Mouse (Mus musculus) cerebellum, adult 9-11 months (tissue): ENCODE results near the gene Rpn1.
A peak's percentile ranks its signal among the peaks of the same experiment; 100 is the strongest.

Experiments used
- DNase-seq: peaks from one replicate; pipeline ENCODE4 v3.0.0; 2022

Gene Rpn1

DNA sequence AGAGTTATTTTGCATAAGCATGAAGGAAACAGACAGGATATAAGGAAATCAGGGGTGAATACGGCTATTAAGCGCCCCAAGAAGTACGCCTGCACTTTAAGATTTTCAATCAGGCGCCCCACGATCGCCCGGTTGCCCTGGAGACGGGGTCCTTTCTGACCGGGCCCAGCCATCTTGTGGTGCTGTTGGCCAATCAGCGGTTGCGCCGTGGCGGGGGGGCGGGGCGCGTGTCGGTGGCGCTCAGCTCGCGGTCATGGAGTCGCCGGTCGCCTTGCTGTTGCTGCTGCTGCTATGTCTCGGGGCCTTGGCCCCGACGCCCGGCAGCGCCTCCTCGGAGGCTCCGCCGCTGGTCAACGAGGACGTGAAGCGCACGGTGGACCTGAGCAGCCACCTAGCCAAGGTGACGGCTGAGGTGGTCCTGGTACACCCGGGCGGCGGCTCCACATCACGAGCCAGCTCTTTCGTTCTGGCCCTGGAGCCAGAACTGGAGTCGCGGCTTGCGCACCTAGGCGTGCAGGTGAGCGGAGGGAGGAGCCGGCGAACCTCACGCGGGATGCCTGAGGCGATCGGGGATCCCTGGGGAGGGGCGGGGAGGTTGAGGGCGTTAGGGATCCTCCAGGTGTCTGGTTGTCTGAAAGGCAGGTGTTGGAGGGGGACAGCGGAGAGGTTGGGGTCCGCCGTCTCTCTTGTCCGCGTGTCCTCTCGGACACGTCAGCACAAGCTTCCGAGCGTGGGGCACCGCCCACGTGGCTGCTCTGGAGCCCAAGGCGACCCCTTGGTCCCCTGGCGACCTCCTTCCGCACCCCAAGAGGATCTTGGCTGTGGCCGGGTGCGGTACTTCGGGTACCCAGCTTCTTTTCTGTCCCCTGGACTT lies at the start of gene Rpn1:
Rpn1 (plus strand) TSS at position 205 of the 874 bp plus-strand sequence.
- peak; percentile 94 for DNase-seq

GRCm38 (mm10) chr6:88037471-88038045 lies 46.7 kb upstream of the Rpn1 start:
- no peak for DNase-seq

- DNase-seq: no peak
These were observed 44.9 kb upstream of the Rpn1 start for GRCm38 (mm10) chr6:88039426-88039825.

DNA sequence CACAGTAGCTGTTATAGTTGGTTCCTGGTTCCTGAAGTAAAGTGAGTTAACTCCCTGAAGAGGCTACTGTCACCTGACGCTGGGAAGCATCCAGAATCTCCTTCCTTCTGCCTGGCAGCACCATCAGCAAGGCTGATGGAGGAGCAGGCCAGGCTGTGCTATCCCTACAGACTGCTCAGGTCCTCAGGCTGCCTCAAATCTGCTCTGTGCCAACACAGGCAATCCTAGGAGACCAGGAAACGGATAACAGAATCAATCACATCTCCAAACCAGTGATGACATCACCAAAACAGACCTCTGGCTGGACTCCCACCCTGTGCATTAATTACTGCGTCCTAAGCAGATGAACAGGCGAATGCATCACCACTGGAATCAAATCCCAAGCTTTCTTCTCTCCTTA lies 43.1 kb upstream of the Rpn1 start:
- peak; percentile 38 for DNase-seq

GRCm38 (mm10) chr6:88042336-88042735 lies 41.9 kb upstream of the Rpn1 start:
- DNase-seq: no peak

DNA sequence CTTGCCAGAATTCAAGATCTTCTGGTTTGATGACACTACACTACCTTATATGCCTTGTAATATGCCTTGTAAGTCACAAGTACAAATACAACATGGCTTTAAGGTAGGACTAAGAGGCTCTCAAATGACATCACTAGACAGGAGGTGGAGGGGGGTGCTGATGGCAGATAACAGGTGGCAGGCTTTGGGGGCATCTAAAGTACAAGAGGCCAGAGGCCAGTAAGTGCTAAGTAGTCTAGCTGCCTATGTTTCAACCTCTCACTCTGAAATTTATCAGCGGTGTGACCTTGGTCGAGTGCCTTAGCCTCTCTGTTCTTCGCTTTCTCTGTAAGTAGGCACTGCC lies 40.1 kb upstream of the Rpn1 start:
- no peak for DNase-seq

GRCm38 (mm10) chr6:88044577-88045405 lies 39.5 kb upstream of the Rpn1 start, which contains the start of gene Rab7:
Gene Rab7 (minus strand): TSS chr6:88045270.
- DNase-seq: peak; percentile 96

GRCm38 (mm10) chr6:88045406-88045766 lies 38.9 kb upstream of the Rpn1 start:
- DNase-seq: no peak

- DNase-seq: no peak
These were observed 36.4 kb upstream of the Rpn1 start for GRCm38 (mm10) chr6:88047853-88048252.

DNA sequence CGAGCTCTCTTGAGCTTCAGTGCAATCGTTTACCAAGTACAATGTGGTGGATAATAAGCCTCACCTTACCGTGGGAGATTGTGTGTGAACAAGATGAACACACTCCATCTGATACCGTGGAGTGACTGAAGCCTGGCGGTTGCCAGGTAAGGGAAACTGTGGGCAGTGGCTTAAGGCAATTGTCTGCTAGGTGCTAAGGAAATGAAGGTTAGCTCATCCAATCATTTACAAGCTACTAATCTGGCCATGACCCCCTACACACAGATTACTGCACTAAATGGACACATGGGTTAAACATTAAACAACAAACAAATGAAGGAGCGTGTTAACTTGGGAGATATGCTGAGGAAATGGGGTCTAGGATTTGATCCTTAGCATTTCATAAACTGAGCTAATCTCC lies 35.3 kb upstream of the Rpn1 start:
- no peak for DNase-seq

DNA sequence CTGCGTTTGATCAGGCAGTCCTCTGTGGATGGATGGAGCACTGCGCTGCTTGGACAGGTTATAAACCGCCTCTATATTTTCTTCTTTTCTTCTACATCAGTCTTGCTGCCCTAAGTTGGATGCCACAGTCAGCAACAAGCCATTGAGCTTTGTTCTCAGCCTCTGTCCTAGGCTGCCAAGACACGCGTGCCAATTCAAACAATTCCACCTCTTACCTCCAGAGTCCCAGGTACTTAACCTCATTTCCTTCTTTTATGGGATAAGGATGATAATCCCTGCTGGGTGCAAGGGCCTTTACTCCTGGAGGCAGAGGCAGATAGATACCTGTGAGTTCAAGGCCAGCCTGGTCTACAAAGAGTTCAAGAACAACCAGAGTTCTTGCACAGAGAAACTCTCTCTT lies 33.1 kb upstream of the Rpn1 start:
- no peak for DNase-seq

- no peak for DNase-seq
These were observed 30.8 kb upstream of the Rpn1 start for GRCm38 (mm10) chr6:88053228-88054080.

DNA sequence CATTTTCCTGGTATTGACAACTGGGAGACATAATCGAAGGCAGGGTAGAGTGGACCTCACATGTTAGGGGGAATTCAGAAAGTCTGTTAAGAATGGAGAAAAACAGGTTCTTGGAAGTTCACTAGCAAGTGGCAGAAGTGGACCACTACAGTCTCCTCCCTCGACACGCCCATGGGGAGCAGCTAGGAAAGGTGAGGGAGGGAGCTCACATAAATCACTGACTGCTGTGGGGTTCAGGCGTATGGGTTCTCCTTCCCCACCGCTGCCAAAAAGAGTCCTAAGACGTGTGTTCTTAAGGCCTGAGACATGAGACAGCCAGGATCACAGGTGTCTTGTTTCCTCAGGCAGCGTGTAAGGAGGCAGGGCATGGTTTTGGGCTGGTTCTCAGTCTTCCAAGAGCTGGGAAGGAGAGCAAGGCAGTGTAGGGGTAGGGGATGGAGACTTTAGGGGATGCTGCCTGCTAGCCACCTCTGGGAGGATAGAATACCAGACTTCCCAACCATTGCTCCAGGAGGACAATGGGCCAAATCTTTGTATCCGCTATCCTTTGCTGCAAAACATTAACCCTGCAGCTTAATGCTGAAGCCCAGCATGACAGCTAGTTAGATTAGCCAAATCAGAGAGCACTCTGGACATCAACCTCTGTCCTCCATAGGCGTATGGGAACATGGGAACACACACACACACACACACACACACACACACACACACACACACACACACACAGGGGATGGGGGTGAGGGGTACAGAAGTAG lies 30.0 kb upstream of the Rpn1 start:
- no peak for DNase-seq

GRCm38 (mm10) chr6:88055663-88056062 lies 28.6 kb upstream of the Rpn1 start:
- no peak for DNase-seq

DNA sequence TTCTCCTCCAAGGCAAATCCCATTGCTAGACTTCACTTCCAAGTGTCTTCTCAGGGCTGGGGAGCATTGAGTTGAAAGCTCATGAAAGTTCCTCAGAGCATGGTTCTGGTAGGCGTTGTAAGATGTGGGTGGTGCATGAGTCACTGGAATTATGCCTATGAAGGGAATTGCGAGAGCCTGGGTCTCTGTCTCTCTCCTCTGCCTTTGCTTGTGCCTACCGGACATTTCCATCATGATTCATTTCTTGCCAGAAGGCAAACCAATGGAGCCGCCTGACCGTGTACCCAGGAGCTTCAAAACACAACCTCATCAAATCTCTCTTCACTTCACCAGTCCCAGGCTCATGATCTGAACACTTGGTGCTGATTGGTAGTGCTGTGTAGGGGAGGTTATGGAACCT lies 27.4 kb upstream of the Rpn1 start:
- no peak for DNase-seq

DNA sequence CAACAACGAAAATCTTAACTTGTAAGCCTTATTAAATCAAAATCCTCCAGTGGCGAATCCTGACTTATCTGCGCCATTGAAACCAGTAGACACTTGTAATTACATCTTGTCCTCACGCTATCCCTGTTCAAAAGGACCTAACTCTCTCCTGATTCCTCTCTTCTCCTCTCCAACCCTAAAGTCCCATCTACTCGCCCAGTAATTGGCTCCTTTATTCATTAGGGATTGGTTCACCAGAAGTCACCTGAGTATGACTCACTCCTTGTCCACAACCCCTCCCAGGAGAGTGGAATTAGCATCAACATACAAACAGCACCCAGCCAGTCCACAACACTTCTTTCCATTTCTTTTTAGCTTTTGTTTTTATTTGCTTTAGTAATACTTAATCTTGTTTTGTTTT lies 24.4 kb upstream of the Rpn1 start:
- no peak for DNase-seq

- no peak for DNase-seq
These were observed 23.7 kb upstream of the Rpn1 start for GRCm38 (mm10) chr6:88060602-88061001.

DNA sequence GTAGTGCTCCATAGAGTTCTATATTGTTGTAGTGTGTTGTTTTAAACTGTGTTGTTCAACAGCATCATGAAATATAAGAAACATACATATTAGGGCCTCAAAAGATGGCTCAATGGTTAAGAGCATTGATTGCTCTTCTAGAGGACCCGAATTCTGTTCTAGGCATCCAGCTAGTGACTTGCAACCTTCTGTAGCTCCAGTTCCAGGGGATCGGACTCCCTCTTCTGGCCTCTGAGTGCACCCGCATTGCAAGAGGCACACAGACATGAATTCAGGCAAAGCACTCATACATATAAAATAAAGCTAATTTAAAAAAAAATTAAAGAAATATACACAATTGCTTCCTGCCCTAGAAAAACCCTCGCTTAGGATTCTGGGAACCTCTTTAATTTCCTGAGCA lies 22.9 kb upstream of the Rpn1 start:
- DNase-seq: no peak

DNA sequence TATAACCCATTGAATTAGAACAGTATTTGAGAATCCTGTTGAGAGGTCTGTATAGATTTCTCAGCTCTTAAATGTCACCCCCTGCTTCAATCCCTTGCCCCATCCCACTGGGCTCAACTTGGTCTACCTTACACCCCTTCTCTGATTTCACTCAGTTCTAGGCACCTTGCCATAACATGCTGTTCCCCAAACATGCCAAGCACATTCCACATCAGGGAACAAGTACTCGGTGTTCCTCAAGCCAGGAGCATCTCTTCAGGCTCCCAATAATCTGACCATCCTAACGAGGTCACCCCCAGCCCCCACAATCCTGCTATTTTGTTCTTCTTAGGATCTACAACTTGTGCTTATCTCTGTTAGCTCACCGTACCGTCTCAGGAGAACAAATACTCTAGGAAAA lies 21.9 kb upstream of the Rpn1 start:
- DNase-seq: no peak

DNA sequence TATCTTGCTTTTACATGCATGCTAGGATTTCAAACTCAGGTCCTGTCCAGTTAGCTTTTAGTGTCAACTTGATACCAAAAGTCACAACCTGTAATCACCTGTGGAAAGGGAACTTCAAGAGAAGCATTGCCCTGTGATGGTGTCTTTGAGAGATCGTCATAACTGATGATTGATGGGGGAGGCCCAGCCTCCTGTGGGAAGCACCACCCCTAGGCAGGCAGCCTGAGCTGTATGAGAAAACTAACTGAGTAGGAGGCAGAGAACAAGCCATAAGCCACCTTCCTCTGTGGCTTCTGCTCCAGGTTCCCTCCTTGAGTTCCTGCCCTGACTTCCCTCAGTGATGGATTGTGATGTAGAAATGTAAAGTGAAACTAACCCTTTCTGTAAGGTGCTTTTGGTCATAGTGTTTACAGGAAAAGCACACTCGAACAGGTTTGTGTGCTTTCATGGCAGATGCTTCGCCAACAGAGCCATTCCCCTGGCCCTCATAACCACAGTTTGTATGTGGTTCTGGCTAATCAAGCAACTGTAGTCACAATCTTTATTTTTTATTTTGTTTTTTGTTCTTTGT lies 20.1 kb upstream of the Rpn1 start:
- DNase-seq: no peak

DNA sequence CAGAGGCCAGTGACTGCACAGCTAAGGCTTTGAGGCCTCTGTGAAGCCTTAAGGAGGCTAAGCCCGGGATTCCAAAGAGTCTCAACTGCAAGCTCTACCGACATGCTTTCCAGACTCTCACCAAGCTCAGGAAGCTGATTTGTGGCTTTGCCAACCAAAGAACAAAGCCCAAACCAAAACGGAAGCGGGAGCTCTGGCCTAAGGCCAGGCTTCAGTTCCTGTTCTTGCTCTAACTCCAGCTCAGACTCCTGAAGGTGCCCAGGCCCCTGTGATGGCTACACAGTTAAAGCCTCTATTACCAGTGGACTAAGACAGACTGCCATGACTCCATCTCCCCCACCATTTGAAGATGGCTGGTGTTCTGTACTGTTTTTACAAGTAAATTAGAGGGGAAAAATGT lies 19.2 kb upstream of the Rpn1 start:
- no peak for DNase-seq

DNA sequence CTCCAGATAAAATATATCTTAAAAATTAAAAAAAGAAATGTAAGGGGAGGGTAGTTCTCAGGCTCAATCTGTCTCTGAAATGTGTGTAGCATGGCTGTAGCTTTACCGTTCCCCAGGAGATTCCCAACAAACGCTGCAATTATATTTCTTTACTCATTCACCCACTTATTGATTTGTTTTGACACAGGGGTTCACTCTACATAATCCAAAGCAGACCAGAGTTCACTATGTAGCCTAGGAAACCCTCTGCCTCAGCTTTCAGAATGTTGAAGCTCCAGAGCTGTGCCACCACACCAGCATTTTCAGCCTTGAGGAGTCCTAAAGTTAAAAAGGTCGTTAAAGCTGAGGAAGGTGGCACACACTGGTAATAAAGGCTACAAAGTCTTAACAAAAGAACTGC lies 18.3 kb upstream of the Rpn1 start:
- DNase-seq: no peak
